Mouse (Mus musculus): ENCODE data around the gene Ryr3.
"Not testable (repeated sequence)": the region's sequence is repeated elsewhere in the genome, so short reads cannot be mapped to it uniquely, and the experiment has no call there.

Ryr3 gene

GRCm38 (mm10) chr2:113095184-113095583 is 121.7 kb downstream of the Ryr3 start:
- no peak for DNase-seq

- DNase-seq, result no peak
Measured at GRCm38 (mm10) chr2:113094088-113094487, 122.8 kb downstream of the Ryr3 start.

GRCm38 (mm10) chr2:113092756-113093155 is 124.1 kb downstream of the Ryr3 start:
- DNase-seq, result no peak

- not testable (repeated sequence) for DNase-seq
Measured at GRCm38 (mm10) chr2:113091316-113091715, 125.6 kb downstream of the Ryr3 start.

- DNase-seq, result no peak
Measured at GRCm38 (mm10) chr2:113076396-113076795, 140.5 kb downstream of the Ryr3 start.

GRCm38 (mm10) chr2:113059367-113059766 is 157.5 kb downstream of the Ryr3 start:
- no peak for DNase-seq

- DNase-seq, result peak in 1 of 2 experiments; percentile 24
Measured at GRCm38 (mm10) chr2:113058914-113059313, 158.0 kb downstream of the Ryr3 start.

GRCm38 (mm10) chr2:113058116-113058515 is 158.8 kb downstream of the Ryr3 start:
- DNase-seq, result no peak

- no peak for DNase-seq
Measured at GRCm38 (mm10) chr2:113055591-113055990, 161.3 kb downstream of the Ryr3 start.

- no peak for DNase-seq
Measured at GRCm38 (mm10) chr2:113049831-113050230, 167.1 kb downstream of the Ryr3 start.

- no peak for DNase-seq
Measured at GRCm38 (mm10) chr2:113036550-113036949, 180.3 kb downstream of the Ryr3 start.

GRCm38 (mm10) chr2:113030689-113031088 is 186.2 kb downstream of the Ryr3 start:
- peak; percentile 26 to 50 for DNase-seq

- DNase-seq, result no peak
Measured at GRCm38 (mm10) chr2:113019896-113020295, 197.0 kb downstream of the Ryr3 start.

GRCm38 (mm10) chr2:113018278-113018677 is 198.6 kb downstream of the Ryr3 start:
- no peak for DNase-seq

- DNase-seq, result peak; percentile 89 to 94
Measured at GRCm38 (mm10) chr2:113016236-113016635, 200.7 kb downstream of the Ryr3 start.

GRCm38 (mm10) chr2:113008961-113009740 is 207.7 kb downstream of the Ryr3 start:
- DNase-seq, result peak; percentile 44 to 45

GRCm38 (mm10) chr2:112998498-112998897 is 218.4 kb downstream of the Ryr3 start:
- no peak for DNase-seq

- peak; percentile 43 to 60 for DNase-seq
Measured at GRCm38 (mm10) chr2:112982908-112983510, 233.9 kb downstream of the Ryr3 start.

GRCm38 (mm10) chr2:112966807-112967625 is 249.9 kb downstream of the Ryr3 start:
- peak in 1 of 2 experiments; percentile 4 for DNase-seq

GRCm38 (mm10) chr2:112948931-112949330 is 268.0 kb downstream of the Ryr3 start:
- peak; percentile 65 to 77 for DNase-seq

GRCm38 (mm10) chr2:112931776-112932175 is 285.1 kb downstream of the Ryr3 start:
- DNase-seq, result no peak

GRCm38 (mm10) chr2:112913796-112914195 is 303.1 kb downstream of the Ryr3 start:
- peak in 1 of 2 experiments; percentile 13 for DNase-seq

GRCm38 (mm10) chr2:112912611-112913010 is 304.3 kb downstream of the Ryr3 start:
- DNase-seq, result no peak
